Mouse (Mus musculus): ENCODE data around the gene Samd4b. TPM values are rescaled to one million over a fixed set of nuclear protein-coding genes. Genes with fewer than 3 reads are reported as not detected.

Samd4b gene
- total and polyA plus RNA-seq, 3 experiments = 6.4 to 45.9 TPM; not detected in 1

DNA sequence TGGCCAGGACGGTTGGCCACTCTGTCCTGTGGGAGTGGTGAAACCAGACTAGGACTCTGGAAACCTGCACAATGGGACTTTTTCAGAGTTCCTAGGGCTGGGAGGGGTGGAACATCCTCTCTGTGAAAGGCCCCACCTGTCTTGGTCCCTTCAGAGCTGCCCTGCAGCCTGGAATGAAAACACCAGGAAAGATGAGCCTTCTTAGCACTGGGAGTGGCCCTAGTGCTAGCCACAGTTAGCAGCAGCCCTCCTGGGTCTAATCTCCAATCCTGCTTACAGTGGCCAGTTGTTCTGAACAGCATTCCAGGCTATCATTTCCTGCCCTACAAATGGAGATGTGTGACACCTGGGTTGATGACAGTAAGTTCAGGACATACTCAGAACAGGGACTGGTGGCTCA, 6.1 kb downstream of the Samd4b start:
- H3K27me3 ChIP-seq (ENCODE audit: control insufficient read depth in 1 of 2, insufficient read depth in 2 of 2, low read length in 2 of 2) = no peaks in the 10 kb centered on the region
- no peak overlapping the region for H3K27ac ChIP-seq (ENCODE audit: control insufficient read depth, low read depth, low read length)
- no peak for DNase-seq (ENCODE audit: low read depth, low spot score)
- H3K4me1 ChIP-seq (ENCODE audit: control insufficient read depth in 1 of 2, insufficient read depth in 2 of 2, low read length in 2 of 2) = peaks cover 5% of the 10 kb centered on the region in 2 experiments
- no peak overlapping the region for H3K4me3 ChIP-seq (ENCODE audit: control insufficient read depth in 1 of 2, insufficient read depth in 1 of 2, low read depth in 2 of 2, low read length in 2 of 2)
- H3K9ac ChIP-seq (ENCODE audit: control insufficient read depth, low read depth, low read length, poor library complexity, severe bottlenecking) = no peak overlapping the region
- H3K9me3 ChIP-seq (replicated peaks; ENCODE audit: insufficient read depth, low read length) = no peaks in the 10 kb centered on the region
- peaks cover 14% of the 10 kb centered on the region; the same call in 1 of the 2 replicates for H3K79me2 ChIP-seq (ENCODE audit: control insufficient read depth, insufficient read depth, low read length, poor library complexity)
- H3K36me3 ChIP-seq (ENCODE audit: control insufficient read depth in 1 of 2, insufficient read depth in 2 of 2, low read length in 2 of 2) = peaks cover 0 to 1% of the 10 kb centered on the region in 2 experiments; a peak in 2 of 4 replicates
- TF ChIP-seq MYC (IDR thresholded peaks at IDR 0.05; ENCODE audit: low read depth, low read length) = no peak
- no peak for TF ChIP-seq CHD1 (IDR thresholded peaks at IDR 0.05; ENCODE audit: low read depth, low read length)
- TF ChIP-seq MAFK (IDR thresholded peaks at IDR 0.05; ENCODE audit: borderline replicate concordance, low read depth, low read length) = no peak
- no peak for TF ChIP-seq POLR2AphosphoS2 (IDR thresholded peaks at IDR 0.05; ENCODE audit: low read length)
- no peak for TF ChIP-seq CHD2 (IDR thresholded peaks at IDR 0.05; ENCODE audit: low read length)
- TF ChIP-seq MEF2A (IDR thresholded peaks at IDR 0.05; ENCODE audit: extremely low read depth, insufficient replicate concordance, low read depth, low read length, poor library complexity, severe bottlenecking) = no peak
- no peak for TF ChIP-seq SIN3A (IDR thresholded peaks at IDR 0.05; ENCODE audit: low read length)
- no peak for TF ChIP-seq TBP (IDR thresholded peaks at IDR 0.05; ENCODE audit: low read depth, low read length)
- no peak for TF ChIP-seq GATA1 (IDR thresholded peaks at IDR 0.05; ENCODE audit: low read depth, low read length)
- TF ChIP-seq KAT2A (conservative IDR thresholded peaks at IDR 0.05; ENCODE audit: low read depth, low read length) = no peak
- no peak for TF ChIP-seq MAX (IDR thresholded peaks at IDR 0.05; ENCODE audit: low read length)
- TF ChIP-seq MXI1 (IDR thresholded peaks at IDR 0.05; ENCODE audit: low read depth, low read length) = no peak
- TF ChIP-seq RAD21 (IDR thresholded peaks at IDR 0.05; ENCODE audit: low read depth, low read length) = no peak
- TF ChIP-seq ZMIZ1 (IDR thresholded peaks at IDR 0.05; ENCODE audit: low read depth, low read length) = no peak
- no peak for TF ChIP-seq ZC3H11A (IDR thresholded peaks at IDR 0.05; ENCODE audit: low read depth, low read length)
- no peak for TF ChIP-seq USF1 (IDR thresholded peaks at IDR 0.05; ENCODE audit: low read depth, low read length)
- TF ChIP-seq CTCF (IDR thresholded peaks at IDR 0.05 in 2 of 3, conservative IDR thresholded peaks at IDR 0.05 in 1 of 3; ENCODE audit: control insufficient read depth in 1 of 3, insufficient read depth in 1 of 3, low read depth in 2 of 3, low read length in 3 of 3, poor library complexity in 1 of 3, severe bottlenecking in 1 of 3) = no peak
- no peak for TF ChIP-seq MAZ (IDR thresholded peaks at IDR 0.05; ENCODE audit: low read depth, low read length)
- TF ChIP-seq RCOR1 (IDR thresholded peaks at IDR 0.05; ENCODE audit: low read depth, low read length) = no peak
- TF ChIP-seq POLR2A (IDR thresholded peaks at IDR 0.05; ENCODE audit: control insufficient read depth in 1 of 2, insufficient read depth in 1 of 2, low read depth in 1 of 2, low read length in 2 of 2, poor library complexity in 1 of 2) = no peak

DNA sequence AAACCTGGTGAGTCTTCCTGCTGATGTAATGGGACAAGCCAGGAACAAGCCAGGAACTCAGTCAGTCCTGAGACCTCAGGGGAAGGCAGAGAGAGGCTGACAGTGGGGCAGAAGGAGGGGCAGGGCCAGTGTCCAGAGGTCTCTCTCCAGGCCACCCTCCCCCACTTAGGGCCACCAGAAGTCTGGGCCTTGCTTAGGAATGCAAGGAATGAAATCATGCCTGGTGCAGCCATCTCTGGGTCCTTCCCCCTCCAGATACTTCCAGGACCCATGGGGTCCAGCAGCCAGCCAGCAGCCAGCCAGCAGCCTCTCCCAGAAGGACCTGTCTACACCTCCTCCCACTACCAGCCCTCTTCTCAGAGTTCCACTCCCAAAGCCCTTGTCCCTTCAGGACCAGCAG, 10.3 kb downstream of the Samd4b start:
- H3K9ac ChIP-seq (ENCODE audit: control insufficient read depth, low read depth, low read length, poor library complexity, severe bottlenecking) = no peak overlapping the region
- no peaks in the 10 kb centered on the region for H3K9me3 ChIP-seq (replicated peaks; ENCODE audit: insufficient read depth, low read length)
- no peak for TF ChIP-seq USF1 (IDR thresholded peaks at IDR 0.05; ENCODE audit: low read depth, low read length)
- TF ChIP-seq MXI1 (IDR thresholded peaks at IDR 0.05; ENCODE audit: low read depth, low read length) = no peak
- no peak for TF ChIP-seq ZKSCAN1 (IDR thresholded peaks at IDR 0.05; ENCODE audit: low read depth, low read length)
- TF ChIP-seq CHD2 (IDR thresholded peaks at IDR 0.05; ENCODE audit: low read length) = no peak
- TF ChIP-seq ETS1 (IDR thresholded peaks at IDR 0.05; ENCODE audit: low read depth, low read length) = no peak
- no peak for TF ChIP-seq UBTF (IDR thresholded peaks at IDR 0.05; ENCODE audit: borderline replicate concordance, insufficient read depth, low read depth, low read length)
- no peak for TF ChIP-seq TAL1 (IDR thresholded peaks at IDR 0.05; ENCODE audit: low read length)
- no peak for TF ChIP-seq GABPA (IDR thresholded peaks at IDR 0.05; ENCODE audit: low read depth, low read length)
- TF ChIP-seq CTCF (IDR thresholded peaks at IDR 0.05 in 2 of 3, conservative IDR thresholded peaks at IDR 0.05 in 1 of 3; ENCODE audit: control insufficient read depth in 1 of 3, insufficient read depth in 1 of 3, low read depth in 2 of 3, low read length in 3 of 3, poor library complexity in 1 of 3, severe bottlenecking in 1 of 3) = no peak
- TF ChIP-seq RCOR1 (IDR thresholded peaks at IDR 0.05; ENCODE audit: low read depth, low read length) = no peak
- no peak for TF ChIP-seq MAFK (IDR thresholded peaks at IDR 0.05; ENCODE audit: borderline replicate concordance, low read depth, low read length)
- peaks cover 0 to 18% of the 10 kb centered on the region in 2 experiments; a peak in 2 of 4 replicates for H3K36me3 ChIP-seq (ENCODE audit: control insufficient read depth in 1 of 2, insufficient read depth in 2 of 2, low read length in 2 of 2)
- H3K79me2 ChIP-seq (ENCODE audit: control insufficient read depth, insufficient read depth, low read length, poor library complexity) = peaks cover 6% of the 10 kb centered on the region; the same call in 1 of the 2 replicates
- H3K27me3 ChIP-seq (ENCODE audit: control insufficient read depth in 1 of 2, insufficient read depth in 2 of 2, low read length in 2 of 2) = no peaks in the 10 kb centered on the region
- no peak for DNase-seq (ENCODE audit: low read depth, low spot score)
- no peak overlapping the region for H3K4me3 ChIP-seq (ENCODE audit: control insufficient read depth in 1 of 2, insufficient read depth in 1 of 2, low read depth in 2 of 2, low read length in 2 of 2)
- H3K27ac ChIP-seq (ENCODE audit: control insufficient read depth, low read depth, low read length) = no peak overlapping the region
- peaks cover 19 to 25% of the 10 kb centered on the region in 2 experiments for H3K4me1 ChIP-seq (ENCODE audit: control insufficient read depth in 1 of 2, insufficient read depth in 2 of 2, low read length in 2 of 2)

All from MEL (cell line).